Mouse (Mus musculus): Measurements from ENCODE around the gene Gm49387.
"Not testable (repeated sequence)": the region's sequence is repeated elsewhere in the genome, so short reads cannot be mapped to it uniquely, and the experiment has no call there.

The Gm49387 gene

GRCm38 (mm10) chr14:31640890-31641505 lies 320 bp upstream of the Gm49387 start, which contains the start of the genes Btd and Hacl1:
Gene Btd (plus strand): TSS chr14:31641028.
Gene Hacl1 (minus strand): TSS chr14:31641286.
- DNase-seq (ENCODE audit: low spot score) = peak; percentile 89

GRCm38 (mm10) chr14:31630677-31631076 lies 10.0 kb downstream of the Gm49387 start:
- no peak for DNase-seq (ENCODE audit: low spot score)

- DNase-seq (ENCODE audit: low spot score) = no peak
These were observed 17.9 kb downstream of the Gm49387 start for GRCm38 (mm10) chr14:31622748-31623147.

- no peak for DNase-seq (ENCODE audit: low spot score)
These were observed 20.0 kb downstream of the Gm49387 start for GRCm38 (mm10) chr14:31620591-31621223.

- no peak for DNase-seq (ENCODE audit: low spot score)
These were observed 22.7 kb downstream of the Gm49387 start for GRCm38 (mm10) chr14:31617997-31618396.

GRCm38 (mm10) chr14:31617204-31617603 lies 23.5 kb downstream of the Gm49387 start:
- DNase-seq (ENCODE audit: low spot score) = no peak

- DNase-seq (ENCODE audit: low spot score) = no peak
These were observed 27.0 kb downstream of the Gm49387 start for GRCm38 (mm10) chr14:31613671-31614070.

GRCm38 (mm10) chr14:31611986-31612385 lies 28.7 kb downstream of the Gm49387 start:
- DNase-seq (ENCODE audit: low spot score) = no peak

GRCm38 (mm10) chr14:31605514-31605913 lies 35.2 kb downstream of the Gm49387 start:
- DNase-seq (ENCODE audit: low spot score) = no peak

GRCm38 (mm10) chr14:31604916-31605315 lies 35.8 kb downstream of the Gm49387 start:
- DNase-seq (ENCODE audit: low spot score) = no peak

GRCm38 (mm10) chr14:31602616-31602979 lies 38.1 kb downstream of the Gm49387 start:
- not testable (repeated sequence) for DNase-seq (ENCODE audit: low spot score)

GRCm38 (mm10) chr14:31601908-31602615 lies 38.6 kb downstream of the Gm49387 start:
- DNase-seq (ENCODE audit: low spot score) = no peak

GRCm38 (mm10) chr14:31597446-31597845 lies 43.2 kb downstream of the Gm49387 start:
- no peak for DNase-seq (ENCODE audit: low spot score)

GRCm38 (mm10) chr14:31596408-31596807 lies 44.3 kb downstream of the Gm49387 start:
- DNase-seq (ENCODE audit: low spot score) = no peak

GRCm38 (mm10) chr14:31594693-31595092 lies 46.0 kb downstream of the Gm49387 start:
- no peak for DNase-seq (ENCODE audit: low spot score)

- DNase-seq (ENCODE audit: low spot score) = no peak
These were observed 47.6 kb downstream of the Gm49387 start for GRCm38 (mm10) chr14:31593036-31593435.

- DNase-seq (ENCODE audit: low spot score) = no peak
These were observed 49.4 kb downstream of the Gm49387 start, which contains the start of gene Colq for GRCm38 (mm10) chr14:31591243-31591642. Gene Colq (minus strand): TSS chr14:31591343.

- DNase-seq (ENCODE audit: low spot score) = no peak
These were observed 54.2 kb downstream of the Gm49387 start for GRCm38 (mm10) chr14:31586451-31586850.

GRCm38 (mm10) chr14:31583082-31583481 lies 57.6 kb downstream of the Gm49387 start:
- no peak for DNase-seq (ENCODE audit: low spot score)

- no peak for DNase-seq (ENCODE audit: low spot score)
These were observed 62.5 kb downstream of the Gm49387 start for GRCm38 (mm10) chr14:31577966-31578735.

GRCm38 (mm10) chr14:31576846-31577697 lies 63.6 kb downstream of the Gm49387 start:
- no peak for DNase-seq (ENCODE audit: low spot score)
